Mouse (Mus musculus): Measurements from ENCODE around the gene Sh3pxd2b. TPM values are rescaled to one million over a fixed set of nuclear protein-coding genes. Genes with fewer than 3 reads are reported as not detected.

The Sh3pxd2b gene
- polyA plus RNA-seq, 1 experiment from 2014 or later, result 1.3 TPM

- Histone ChIP-seq H3K4me3 (ENCODE audit: low read depth, low read length) (no peak overlapping the region), H3K9ac (ENCODE audit: low read depth, low read length) (no peak overlapping the region), H3K9me3 (replicated peaks; ENCODE audit: control insufficient read depth, low read length) (no peaks in the 10 kb centered on the region), H3K27ac (ENCODE audit: low read length) (no peak overlapping the region), H3K27me3 (ENCODE audit: control insufficient read depth, insufficient read depth, low read depth, low read length) (no peaks in the 10 kb centered on the region), H3K4me1 (ENCODE audit: control insufficient read depth, low read depth, low read length) (no peaks in the 10 kb centered on the region), H3K4me2 (ENCODE audit: low read depth, low read length) (no peak overlapping the region), H3K36me3 (ENCODE audit: control insufficient read depth, insufficient read depth) (no peaks in the 10 kb centered on the region)
- 47% methylated on average over 2 of the region's 2 CpGs for WGBS (ENCODE audit: insufficient replicate concordance)
- ATAC-seq (ENCODE audit: low read depth), result no peak
These were observed 124.3 kb downstream of the Sh3pxd2b start for GRCm38 (mm10) chr11:32471925-32472324.

GRCm38 (mm10) chr11:32474725-32475124, 127.1 kb downstream of the Sh3pxd2b start:
- Histone ChIP-seq H3K4me3 (ENCODE audit: low read depth, low read length) (no peak overlapping the region), H3K27me3 (ENCODE audit: control insufficient read depth, insufficient read depth, low read depth, low read length) (no peaks in the 10 kb centered on the region), H3K27ac (ENCODE audit: low read length) (no peak overlapping the region), H3K4me2 (ENCODE audit: low read depth, low read length) (no peak overlapping the region), H3K4me1 (ENCODE audit: control insufficient read depth, low read depth, low read length) (no peaks in the 10 kb centered on the region), H3K36me3 (ENCODE audit: control insufficient read depth, insufficient read depth) (no peaks in the 10 kb centered on the region), H3K9ac (ENCODE audit: low read depth, low read length) (no peak overlapping the region), H3K9me3 (replicated peaks; ENCODE audit: control insufficient read depth, low read length) (no peaks in the 10 kb centered on the region)
- ATAC-seq (ENCODE audit: low read depth), result no peak
- WGBS (ENCODE audit: insufficient replicate concordance), result 50% methylated on average over 3 of the region's 3 CpGs

GRCm38 (mm10) chr11:32475487-32476236, 128.0 kb downstream of the Sh3pxd2b start:
- H3K9me3 ChIP-seq (replicated peaks; ENCODE audit: control insufficient read depth, low read length), result no peaks in the 10 kb centered on the region
- no peak overlapping the region for H3K27ac ChIP-seq (ENCODE audit: low read length)
- ATAC-seq (ENCODE audit: low read depth), result no peak
- H3K4me1 ChIP-seq (ENCODE audit: control insufficient read depth, low read depth, low read length), result no peaks in the 10 kb centered on the region
- no peak overlapping the region for H3K9ac ChIP-seq (ENCODE audit: low read depth, low read length)
- no peaks in the 10 kb centered on the region for H3K27me3 ChIP-seq (ENCODE audit: control insufficient read depth, insufficient read depth, low read depth, low read length)
- 60% methylated on average over 5 of the region's 5 CpGs for WGBS (ENCODE audit: insufficient replicate concordance)
- H3K4me2 ChIP-seq (ENCODE audit: low read depth, low read length), result no peak overlapping the region
- H3K4me3 ChIP-seq (ENCODE audit: low read depth, low read length), result no peak overlapping the region
- no peaks in the 10 kb centered on the region for H3K36me3 ChIP-seq (ENCODE audit: control insufficient read depth, insufficient read depth)

Other genes starting within 250 kb of the Sh3pxd2b start
- gene Il9r, start 147.5 kb upstream of the Sh3pxd2b start, polyA plus RNA-seq (2015; fragmentation: Nextera tagmentation; extraction: Ambion mirVana), result not detected in 2 replicates
- gene Snrnp25, start 142.4 kb upstream of the Sh3pxd2b start, polyA plus RNA-seq (2015; fragmentation: Nextera tagmentation; extraction: Ambion mirVana), result 58.1 and 63.4 TPM in 2 replicates
- 5.8 and 6.5 TPM in 2 replicates for gene Rhbdf1, start 125.5 kb upstream of the Sh3pxd2b start, polyA plus RNA-seq (2015; fragmentation: Nextera tagmentation; extraction: Ambion mirVana)
- gene Mpg, start 121.3 kb upstream of the Sh3pxd2b start, polyA plus RNA-seq (2015; fragmentation: Nextera tagmentation; extraction: Ambion mirVana), result 18.5 and 19.6 TPM in 2 replicates
- 30.8 and 31.5 TPM in 2 replicates for gene Nprl3, start 80.1 kb upstream of the Sh3pxd2b start, polyA plus RNA-seq (2015; fragmentation: Nextera tagmentation; extraction: Ambion mirVana)
- 43.7 and 47.4 TPM in 2 replicates for gene Hba-x, start 71.4 kb upstream of the Sh3pxd2b start, polyA plus RNA-seq (2015; fragmentation: Nextera tagmentation; extraction: Ambion mirVana)
- 72,809 and 72,929 TPM in 2 replicates for gene Hba-a1, start 64.3 kb upstream of the Sh3pxd2b start, polyA plus RNA-seq (2015; fragmentation: Nextera tagmentation; extraction: Ambion mirVana)
- gene Hbq1b, start 60.9 kb upstream of the Sh3pxd2b start, polyA plus RNA-seq (2015; fragmentation: Nextera tagmentation; extraction: Ambion mirVana), result 158 and 159 TPM in 2 replicates
- 165,200 and 165,281 TPM in 2 replicates for gene Hba-a2, start 51.3 kb upstream of the Sh3pxd2b start, polyA plus RNA-seq (2015; fragmentation: Nextera tagmentation; extraction: Ambion mirVana)
- gene Hbq1a, start 47.8 kb upstream of the Sh3pxd2b start, polyA plus RNA-seq (2015; fragmentation: Nextera tagmentation; extraction: Ambion mirVana), result 6.4 and 7.3 TPM in 2 replicates
- gene Ubtd2, start 107.5 kb downstream of the Sh3pxd2b start, polyA plus RNA-seq (2015; fragmentation: Nextera tagmentation; extraction: Ambion mirVana), result 3.8 and 4.5 TPM in 2 replicates
- 0.13 and 0.34 TPM in 2 replicates for gene Efcab9, start 184.3 kb downstream of the Sh3pxd2b start, polyA plus RNA-seq (2015; fragmentation: Nextera tagmentation; extraction: Ambion mirVana)
- 3.6 and 4.8 TPM in 2 replicates for gene Stk10, start 185.5 kb downstream of the Sh3pxd2b start, polyA plus RNA-seq (2015; fragmentation: Nextera tagmentation; extraction: Ambion mirVana)